Mouse (Mus musculus): Measurements from ENCODE around the gene Fut1. TPM values are rescaled to one million over a fixed set of nuclear protein-coding genes. Genes with fewer than 3 reads are reported as not detected.

Gene Fut1
- polyA plus RNA-seq, 1 experiment = 0.04 TPM

GRCm38 (mm10) chr7:45623507-45623906 lies 6.4 kb downstream of the Fut1 start:
- Histone ChIP-seq H3K79me2 (ENCODE audit: control insufficient read depth, insufficient read depth) (no peaks in the 10 kb centered on the region), H3K36me3 (ENCODE audit: control insufficient read depth, insufficient read depth) (no peaks in the 10 kb centered on the region), H3K79me3 (ENCODE audit: low read depth) (no peaks in the 10 kb centered on the region), H3ac (ENCODE audit: control insufficient read depth, insufficient read length, low read depth) (no peak overlapping the region), H3K27me3 (ENCODE audit: control insufficient read depth, insufficient read depth, insufficient read length) (peaks cover 10% of the 10 kb centered on the region), H3K4me3 (ENCODE audit: insufficient read depth, poor library complexity, severe bottlenecking) (no peak overlapping the region)
- TF ChIP-seq MAX (IDR thresholded peaks at IDR 0.05) (no peak), MYOD1 (IDR thresholded peaks at IDR 0.05; ENCODE audit: control insufficient read depth, insufficient read length, low read depth) (no peak), CTCF (IDR thresholded peaks at IDR 0.05; ENCODE audit: control insufficient read depth, insufficient read depth, insufficient read length) (no peak), MYOG (IDR thresholded peaks at IDR 0.05; ENCODE audit: control insufficient read depth, extremely low read depth, insufficient read length) (no peak), USF1 (IDR thresholded peaks at IDR 0.05; ENCODE audit: low read depth) (no peak), CEBPB (IDR thresholded peaks at IDR 0.05; ENCODE audit: low read depth) (no peak), FOSL1 (IDR thresholded peaks at IDR 0.05; ENCODE audit: insufficient read depth, low read length, poor library complexity, severe bottlenecking) (no peak)

GRCm38 (mm10) chr7:45624718-45625117 lies 7.6 kb downstream of the Fut1 start:
- Histone ChIP-seq H3K36me3 (ENCODE audit: control insufficient read depth, insufficient read depth) (no peaks in the 10 kb centered on the region), H3K4me3 (ENCODE audit: insufficient read depth, poor library complexity, severe bottlenecking) (no peak overlapping the region), H3K27me3 (ENCODE audit: control insufficient read depth, insufficient read depth, insufficient read length) (peaks cover 10% of the 10 kb centered on the region), H3K79me2 (ENCODE audit: control insufficient read depth, insufficient read depth) (no peaks in the 10 kb centered on the region), H3ac (ENCODE audit: control insufficient read depth, insufficient read length, low read depth) (no peak overlapping the region), H3K79me3 (ENCODE audit: low read depth) (no peaks in the 10 kb centered on the region)
- TF ChIP-seq MYOG (IDR thresholded peaks at IDR 0.05; ENCODE audit: control insufficient read depth, extremely low read depth, insufficient read length) = no peak
- no peak for TF ChIP-seq MYOD1 (IDR thresholded peaks at IDR 0.05; ENCODE audit: control insufficient read depth, insufficient read length, low read depth)
- TF ChIP-seq CEBPB (IDR thresholded peaks at IDR 0.05; ENCODE audit: low read depth) = no peak
- TF ChIP-seq USF1 (IDR thresholded peaks at IDR 0.05; ENCODE audit: low read depth) = no peak
- no peak for TF ChIP-seq MAX (IDR thresholded peaks at IDR 0.05)
- no peak for TF ChIP-seq CTCF (IDR thresholded peaks at IDR 0.05; ENCODE audit: control insufficient read depth, insufficient read depth, insufficient read length)
- TF ChIP-seq FOSL1 (IDR thresholded peaks at IDR 0.05; ENCODE audit: insufficient read depth, low read length, poor library complexity, severe bottlenecking) = no peak

- H3K4me3 ChIP-seq (ENCODE audit: insufficient read depth, poor library complexity, severe bottlenecking) = no peak overlapping the region
- H3K36me3 ChIP-seq (ENCODE audit: control insufficient read depth, insufficient read depth) = no peaks in the 10 kb centered on the region
- no peaks in the 10 kb centered on the region for H3K79me3 ChIP-seq (ENCODE audit: low read depth)
These were observed 8.4 kb downstream of the Fut1 start for GRCm38 (mm10) chr7:45625481-45625880.

GRCm38 (mm10) chr7:45626571-45627076 lies 9.5 kb downstream of the Fut1 start:
- no peak for TF ChIP-seq CTCF (IDR thresholded peaks at IDR 0.05; ENCODE audit: control insufficient read depth, insufficient read depth, insufficient read length)
- no peak for TF ChIP-seq MAX (IDR thresholded peaks at IDR 0.05)
- no peak for TF ChIP-seq USF1 (IDR thresholded peaks at IDR 0.05; ENCODE audit: low read depth)
- TF ChIP-seq MYOD1 (IDR thresholded peaks at IDR 0.05; ENCODE audit: control insufficient read depth, insufficient read length, low read depth) = no peak
- TF ChIP-seq MYOG (IDR thresholded peaks at IDR 0.05; ENCODE audit: control insufficient read depth, extremely low read depth, insufficient read length) = no peak
- no peak for TF ChIP-seq CEBPB (IDR thresholded peaks at IDR 0.05; ENCODE audit: low read depth)
- no peak for TF ChIP-seq FOSL1 (IDR thresholded peaks at IDR 0.05; ENCODE audit: insufficient read depth, low read length, poor library complexity, severe bottlenecking)
- peaks cover 10% of the 10 kb centered on the region for H3K27me3 ChIP-seq (ENCODE audit: control insufficient read depth, insufficient read depth, insufficient read length)
- no peaks in the 10 kb centered on the region for H3K79me2 ChIP-seq (ENCODE audit: control insufficient read depth, insufficient read depth)
- H3K36me3 ChIP-seq (ENCODE audit: control insufficient read depth, insufficient read depth) = no peaks in the 10 kb centered on the region
- no peak overlapping the region for H3ac ChIP-seq (ENCODE audit: control insufficient read depth, insufficient read length, low read depth)
- no peak overlapping the region for H3K4me3 ChIP-seq (ENCODE audit: insufficient read depth, poor library complexity, severe bottlenecking)
- H3K79me3 ChIP-seq (ENCODE audit: low read depth) = no peaks in the 10 kb centered on the region

More at GRCm38 (mm10) chr7:45625481-45625880, 8.4 kb downstream of the Fut1 start:
- Histone ChIP-seq H3K79me2 (ENCODE audit: control insufficient read depth, insufficient read depth) (no peaks in the 10 kb centered on the region), H3K27me3 (ENCODE audit: control insufficient read depth, insufficient read depth, insufficient read length) (peaks cover 10% of the 10 kb centered on the region), H3ac (ENCODE audit: control insufficient read depth, insufficient read length, low read depth) (no peak overlapping the region)
- TF ChIP-seq CEBPB (IDR thresholded peaks at IDR 0.05; ENCODE audit: low read depth) (no peak), FOSL1 (IDR thresholded peaks at IDR 0.05; ENCODE audit: insufficient read depth, low read length, poor library complexity, severe bottlenecking) (no peak), MYOD1 (IDR thresholded peaks at IDR 0.05; ENCODE audit: control insufficient read depth, insufficient read length, low read depth) (no peak), USF1 (IDR thresholded peaks at IDR 0.05; ENCODE audit: low read depth) (no peak), MAX (IDR thresholded peaks at IDR 0.05) (no peak), MYOG (IDR thresholded peaks at IDR 0.05; ENCODE audit: control insufficient read depth, extremely low read depth, insufficient read length) (no peak), CTCF (IDR thresholded peaks at IDR 0.05; ENCODE audit: control insufficient read depth, insufficient read depth, insufficient read length) (no peak)

GRCm38 (mm10) chr7:45627261-45627660 lies 10.2 kb downstream of the Fut1 start, which contains the start of gene Rasip1:
TSS of gene Rasip1 (plus strand) at chr7:45627488.
- H3ac ChIP-seq (ENCODE audit: control insufficient read depth, insufficient read length, low read depth) = no peak within 1 kb of the TSS
- H3K79me2 ChIP-seq (ENCODE audit: control insufficient read depth, insufficient read depth) = no peaks in the 10 kb centered on the region
- H3K27me3 ChIP-seq (ENCODE audit: control insufficient read depth, insufficient read depth, insufficient read length) = peaks cover 10% of the 10 kb centered on the region
- no peaks in the 10 kb centered on the region for H3K36me3 ChIP-seq (ENCODE audit: control insufficient read depth, insufficient read depth)
- H3K4me3 ChIP-seq (ENCODE audit: insufficient read depth, poor library complexity, severe bottlenecking) = no peak within 1 kb of the TSS
- no peaks in the 10 kb centered on the region for H3K79me3 ChIP-seq (ENCODE audit: low read depth)
- TF ChIP-seq CTCF (IDR thresholded peaks at IDR 0.05; ENCODE audit: control insufficient read depth, insufficient read depth, insufficient read length) (no peak), FOSL1 (IDR thresholded peaks at IDR 0.05; ENCODE audit: insufficient read depth, low read length, poor library complexity, severe bottlenecking) (no peak), MAX (IDR thresholded peaks at IDR 0.05) (no peak), MYOD1 (IDR thresholded peaks at IDR 0.05; ENCODE audit: control insufficient read depth, insufficient read length, low read depth) (no peak), CEBPB (IDR thresholded peaks at IDR 0.05; ENCODE audit: low read depth) (no peak), MYOG (IDR thresholded peaks at IDR 0.05; ENCODE audit: control insufficient read depth, extremely low read depth, insufficient read length) (no peak), USF1 (IDR thresholded peaks at IDR 0.05; ENCODE audit: low read depth) (no peak)
